Mouse (Mus musculus) hindbrain, embryonic 12.5 days (tissue): ENCODE data around the gene AC124108.1. TPM values are rescaled to one million over a fixed set of nuclear protein-coding genes. Genes with fewer than 3 reads are reported as not detected.

Source experiments
- ATAC-seq: fragments of 200-750 bp; cut with Nextera tagmentation; 2 replicates; pipeline ENCODE4 v1.8.0; 2017; ENCODE audit warnings: moderate TSS enrichment; ENCODE audit not compliant: low FRiP score
- H3K27ac ChIP-seq: fragments of 300-500 bp; sonication (generic); 2 replicates; pipeline ENCODE4 v1.5.1; 2016; ENCODE audit warnings: mild to moderate bottlenecking
- H3K27me3 ChIP-seq: fragments of 300-500 bp; sonication (generic); 2 replicates; pipeline ENCODE4 v1.6.1; 2016; ENCODE audit warnings: mild to moderate bottlenecking
- H3K36me3 ChIP-seq: fragments of 300-500 bp; sonication (generic); 2 replicates; pipeline ENCODE4 v1.6.1; 2016; ENCODE audit warnings: mild to moderate bottlenecking
- H3K4me1 ChIP-seq: fragments of 300-500 bp; sonication (generic); 2 replicates; pipeline ENCODE4 v1.6.1; 2016
- H3K4me2 ChIP-seq: fragments of 300-500 bp; sonication (generic); replicated peaks from 2 replicates; pipeline ENCODE4 v1.6.1; 2016; ENCODE audit warnings: mild to moderate bottlenecking
- H3K4me3 ChIP-seq: fragments of 300-500 bp; sonication (generic); 2 replicates; pipeline ENCODE4 v1.5.1; 2016; ENCODE audit warnings: mild to moderate bottlenecking
- H3K9ac ChIP-seq: fragments of 300-500 bp; sonication (generic); 2 replicates; pipeline ENCODE4 v1.6.1; 2016; ENCODE audit warnings: mild to moderate bottlenecking, moderate library complexity
- H3K9me3 ChIP-seq: fragments of 300-500 bp; sonication (generic); replicated peaks from 2 replicates; pipeline ENCODE4 v1.6.1; 2016; ENCODE audit warnings: mild to moderate bottlenecking
- WGBS: fragments of 180-500 bp; shearing (Covaris S2); methylation state at CpG from one replicate; pipeline ENCODE4 v1.1.7; 2016; 5-methylcytosine and 5-hydroxymethylcytosine counted together
- polyA plus RNA-seq: library from polyadenylated mRNA; unstranded; fragments of >200 nt; fragmentation: Nextera tagmentation; extraction: Ambion mirVana; gene quantifications from 2 replicates; pipeline ENCODE4 v1.2.1, GENCODE M21; 2016

Gene AC124108.1
- polyA plus RNA-seq, 1 experiment from 2014 or later, result 4.1 TPM

GRCm38 (mm10) chr1:132205958-132206357, 14.7 kb downstream of the AC124108.1 start:
- H3K27ac ChIP-seq, result peak overlapping the region; percentile 31; the same call in 1 of the 2 replicates
- 62% methylated on average over 5 of the region's 5 CpGs for WGBS
- ATAC-seq, result no peak

GRCm38 (mm10) chr1:132206828-132207227, 15.6 kb downstream of the AC124108.1 start:
- Histone ChIP-seq H3K9me3 (no peaks in the 10 kb centered on the region), H3K4me3 (no peak overlapping the region), H3K36me3 (no peaks in the 10 kb centered on the region), H3K4me1 (peaks cover 63% of the 10 kb centered on the region), H3K4me2 (no peak overlapping the region), H3K27me3 (no peaks in the 10 kb centered on the region; the same call in 1 of the 2 replicates), H3K27ac (no peak overlapping the region), H3K9ac (no peak overlapping the region)
- no peak for ATAC-seq
- whole genome bisulfite sequencing, result 82% methylated on average over 3 of the region's 3 CpGs

More at GRCm38 (mm10) chr1:132205958-132206357, 14.7 kb downstream of the AC124108.1 start:
- Histone ChIP-seq H3K4me3 (no peak overlapping the region), H3K4me1 (peaks cover 64% of the 10 kb centered on the region), H3K4me2 (no peak overlapping the region), H3K9ac (0 out of 2 replicates have a peak overlapping the region, but pooled peaks have one; percentile 14), H3K9me3 (no peaks in the 10 kb centered on the region), H3K36me3 (no peaks in the 10 kb centered on the region), H3K27me3 (no peaks in the 10 kb centered on the region; the same call in 1 of the 2 replicates)

- no peak for ATAC-seq
- H3K4me2 ChIP-seq, result no peak overlapping the region
- 12% methylated on average over 4 of the region's 4 CpGs for WGBS
- no peaks in the 10 kb centered on the region for H3K36me3 ChIP-seq
- no peak overlapping the region for H3K9ac ChIP-seq
- H3K4me3 ChIP-seq, result no peak overlapping the region
- H3K4me1 ChIP-seq, result peaks cover 68% of the 10 kb centered on the region
- no peaks in the 10 kb centered on the region; the same call in none of the 2 replicates for H3K27me3 ChIP-seq
- H3K9me3 ChIP-seq, result no peaks in the 10 kb centered on the region
- H3K27ac ChIP-seq, result peak overlapping the region; percentile 40; the same call in 1 of the 2 replicates
Measured at GRCm38 (mm10) chr1:132208154-132208553, 16.9 kb downstream of the AC124108.1 start.

- H3K27ac ChIP-seq, result peak overlapping the region; percentile 23; the same call in 1 of the 2 replicates
- H3K4me2 ChIP-seq, result no peak overlapping the region
- no peaks in the 10 kb centered on the region; the same call in none of the 2 replicates for H3K27me3 ChIP-seq
- ATAC-seq, result no peak
- no peaks in the 10 kb centered on the region for H3K36me3 ChIP-seq
- peaks cover 73% of the 10 kb centered on the region for H3K4me1 ChIP-seq
- no peak overlapping the region for H3K9ac ChIP-seq
- no peaks in the 10 kb centered on the region for H3K9me3 ChIP-seq
- 71% methylated on average over 10 of the region's 10 CpGs for WGBS
- no peak overlapping the region for H3K4me3 ChIP-seq
Measured at GRCm38 (mm10) chr1:132209400-132209799, 18.1 kb downstream of the AC124108.1 start.

- Histone ChIP-seq H3K4me2 (no peak overlapping the region), H3K27ac (no peak overlapping the region), H3K4me3 (no peak overlapping the region), H3K9me3 (no peaks in the 10 kb centered on the region), H3K27me3 (no peaks in the 10 kb centered on the region; the same call in none of the 2 replicates), H3K9ac (no peak overlapping the region), H3K4me1 (peaks cover 71% of the 10 kb centered on the region), H3K36me3 (no peaks in the 10 kb centered on the region)
- no peak for ATAC-seq
- WGBS, result 20% methylated on average over 7 of the region's 7 CpGs
Measured at GRCm38 (mm10) chr1:132210922-132211321, 19.7 kb downstream of the AC124108.1 start.

- Histone ChIP-seq H3K4me1 (peaks cover 68% of the 10 kb centered on the region), H3K4me2 (peak overlapping the region; percentile 42; the same call in 1 of the 2 replicates), H3K36me3 (no peaks in the 10 kb centered on the region), H3K4me3 (no peak overlapping the region), H3K9ac (no peak overlapping the region), H3K27ac (no peak overlapping the region), H3K9me3 (no peaks in the 10 kb centered on the region), H3K27me3 (no peaks in the 10 kb centered on the region; the same call in none of the 2 replicates)
- ATAC-seq, result no peak
- 47% methylated on average over 12 of the region's 12 CpGs for WGBS
Measured at GRCm38 (mm10) chr1:132211672-132212071, 20.4 kb downstream of the AC124108.1 start.

- Histone ChIP-seq H3K9me3 (no peaks in the 10 kb centered on the region), H3K27me3 (no peaks in the 10 kb centered on the region; the same call in none of the 2 replicates), H3K27ac (peak overlapping the region; percentile 79; the same call in 1 of the 2 replicates), H3K9ac (no peak overlapping the region), H3K4me3 (peak overlapping the region; percentile 21), H3K4me2 (peak overlapping the region; percentile 42), H3K4me1 (peaks cover 63% of the 10 kb centered on the region), H3K36me3 (no peaks in the 10 kb centered on the region)
- 4% methylated on average over 20 of the region's 20 CpGs for WGBS
- 0 out of 2 replicates have a peak, but pooled peaks have one; percentile 15 for ATAC-seq
Measured at GRCm38 (mm10) chr1:132212218-132212617, 21.0 kb downstream of the AC124108.1 start.

- Histone ChIP-seq H3K4me2 (0 out of 2 replicates have a peak overlapping the region, but pooled peaks have one; percentile 8), H3K9ac (no peak overlapping the region), H3K4me3 (no peak overlapping the region), H3K4me1 (peaks cover 54% of the 10 kb centered on the region), H3K9me3 (no peaks in the 10 kb centered on the region), H3K27me3 (no peaks in the 10 kb centered on the region; the same call in none of the 2 replicates), H3K36me3 (no peaks in the 10 kb centered on the region), H3K27ac (peak overlapping the region; percentile 79)
- ATAC-seq, result peak; percentile 84
- 22% methylated on average over 6 of the region's 6 CpGs for WGBS
Measured at GRCm38 (mm10) chr1:132213076-132213475, 21.8 kb downstream of the AC124108.1 start.

- Histone ChIP-seq H3K4me2 (no peak overlapping the region), H3K4me1 (peaks cover 34% of the 10 kb centered on the region), H3K9ac (no peak overlapping the region), H3K27ac (no peak overlapping the region), H3K36me3 (no peaks in the 10 kb centered on the region), H3K4me3 (no peak overlapping the region), H3K9me3 (no peaks in the 10 kb centered on the region), H3K27me3 (no peaks in the 10 kb centered on the region; the same call in 1 of the 2 replicates)
- no peak for ATAC-seq
- 60% methylated on average over 3 of the region's 3 CpGs for WGBS
Measured at GRCm38 (mm10) chr1:132216276-132216675, 25.0 kb downstream of the AC124108.1 start.

GRCm38 (mm10) chr1:132221627-132222026, 30.4 kb downstream of the AC124108.1 start:
- H3K4me2 ChIP-seq, result 0 out of 2 replicates have a peak overlapping the region, but pooled peaks have one; percentile 3
- WGBS, result 36% methylated on average over 2 of the region's 2 CpGs

GRCm38 (mm10) chr1:132222166-132222565, 30.9 kb downstream of the AC124108.1 start:
- 24% methylated on average over 6 of the region's 6 CpGs for WGBS
- Histone ChIP-seq H3K4me3 (no peak overlapping the region), H3K27ac (peak overlapping the region; percentile 50), H3K9me3 (no peaks in the 10 kb centered on the region), H3K4me1 (peaks cover 25% of the 10 kb centered on the region), H3K4me2 (0 out of 2 replicates have a peak overlapping the region, but pooled peaks have one; percentile 15), H3K36me3 (no peaks in the 10 kb centered on the region), H3K27me3 (no peaks in the 10 kb centered on the region), H3K9ac (no peak overlapping the region)
- peak; percentile 83 for ATAC-seq

More at GRCm38 (mm10) chr1:132221627-132222026, 30.4 kb downstream of the AC124108.1 start:
- Histone ChIP-seq H3K27ac (peak overlapping the region; percentile 50), H3K36me3 (no peaks in the 10 kb centered on the region), H3K9me3 (no peaks in the 10 kb centered on the region), H3K9ac (no peak overlapping the region), H3K4me3 (no peak overlapping the region), H3K4me1 (peaks cover 25% of the 10 kb centered on the region), H3K27me3 (no peaks in the 10 kb centered on the region)
- peak; percentile 40; the same call in 1 of the 2 replicates for ATAC-seq

- Histone ChIP-seq H3K27ac (no peak overlapping the region), H3K4me1 (peaks cover 17% of the 10 kb centered on the region), H3K9me3 (no peaks in the 10 kb centered on the region), H3K9ac (no peak overlapping the region), H3K36me3 (no peaks in the 10 kb centered on the region), H3K4me3 (no peak overlapping the region), H3K4me2 (no peak overlapping the region), H3K27me3 (peaks cover 3% of the 10 kb centered on the region; the same call in 1 of the 2 replicates)
- WGBS, result 78% methylated on average over 11 of the region's 13 CpGs
- ATAC-seq, result no peak
Measured at GRCm38 (mm10) chr1:132226297-132227080, 35.2 kb downstream of the AC124108.1 start.
